ENCODE assay signal across 17 mouse cellular contexts in genomic region chr2:137437741-137438140, GRCm38 (mm10).
"Had no signal": no experiment of that assay in that cellular context is flagged by ENCODE, and none has a peak within 500 bp of the region (broad histone marks: within the 10 kb centered on the region; RNA-seq: fewer than 3 reads in every experiment).

No protein-coding gene starts in this region.

- DNase-seq: kidney, adult 8-10 months; layer of hippocampus, adult 9-11 months; liver, embryonic 13.5 days; lung, adult 2 months; lung, postnatal 14 days; lung, postnatal 4 days; right cerebral cortex, adult 18-20 months; right cerebral cortex, postnatal 14 days; right cerebral cortex, postnatal 4 days; spleen, adult 18-20 months; thymus, postnatal 25 days had no signal

- H3K27me3 ChIP-seq: liver, embryonic 13.5 days; midbrain, embryonic 13.5 days; stomach, embryonic 15.5 days had no signal

- H3K4me3 ChIP-seq: layer of hippocampus, adult 2 months; left cerebral cortex, adult 2 months; liver, embryonic 13.5 days; midbrain, embryonic 13.5 days; stomach, embryonic 15.5 days had no signal

- H3K9me3 ChIP-seq: liver, embryonic 13.5 days; midbrain, embryonic 13.5 days; stomach, embryonic 15.5 days had no signal

- H3K4me1 ChIP-seq: liver, embryonic 13.5 days; midbrain, embryonic 13.5 days; stomach, embryonic 15.5 days had no signal

- H3K36me3 ChIP-seq: liver, embryonic 13.5 days; midbrain, embryonic 13.5 days; stomach, embryonic 15.5 days had no signal

- H3K27ac ChIP-seq: layer of hippocampus, adult 2 months; left cerebral cortex, adult 2 months; liver, embryonic 13.5 days; midbrain, embryonic 13.5 days; stomach, embryonic 15.5 days had no signal

- ATAC-seq: inflammation-experienced regulatory T-cells, adult 6 months; intestine, embryonic 16.5 days; midbrain, embryonic 13.5 days had no signal

- H3K4me2 ChIP-seq: liver, embryonic 13.5 days; midbrain, embryonic 13.5 days; stomach, embryonic 15.5 days had no signal

- H3K9ac ChIP-seq: liver, embryonic 13.5 days; midbrain, embryonic 13.5 days; stomach, embryonic 15.5 days had no signal
